Mouse (Mus musculus): ENCODE results near the gene Ahcyl2.

Ahcyl2 gene

GRCm38 (mm10) chr6:29930665-29931064 is 162.9 kb downstream of the Ahcyl2 start:
- no peak for TF ChIP-seq GATA4 (IDR thresholded peaks at IDR 0.05; ENCODE audit: insufficient replicate concordance, low read length)

GRCm38 (mm10) chr6:29931181-29931580 is 163.4 kb downstream of the Ahcyl2 start:
- no peak for TF ChIP-seq GATA4 (IDR thresholded peaks at IDR 0.05; ENCODE audit: insufficient replicate concordance, low read length)

- no peak for TF ChIP-seq GATA4 (IDR thresholded peaks at IDR 0.05; ENCODE audit: insufficient replicate concordance, low read length)
Measured at GRCm38 (mm10) chr6:29935741-29936140, 167.9 kb downstream of the Ahcyl2 start.

GRCm38 (mm10) chr6:29940428-29940827 is 172.6 kb downstream of the Ahcyl2 start:
- no peak for TF ChIP-seq GATA4 (IDR thresholded peaks at IDR 0.05; ENCODE audit: insufficient replicate concordance, low read length)

- TF ChIP-seq GATA4 (IDR thresholded peaks at IDR 0.05; ENCODE audit: insufficient replicate concordance, low read length) = no peak
Measured at GRCm38 (mm10) chr6:29941036-29941435, 173.2 kb downstream of the Ahcyl2 start.

- TF ChIP-seq GATA4 (IDR thresholded peaks at IDR 0.05; ENCODE audit: insufficient replicate concordance, low read length) = no peak
Measured at GRCm38 (mm10) chr6:29944465-29944864, 176.7 kb downstream of the Ahcyl2 start.

- TF ChIP-seq GATA4 (IDR thresholded peaks at IDR 0.05; ENCODE audit: insufficient replicate concordance, low read length) = no peak
Measured at GRCm38 (mm10) chr6:29946568-29946967, 178.8 kb downstream of the Ahcyl2 start.

- TF ChIP-seq GATA4 (IDR thresholded peaks at IDR 0.05; ENCODE audit: insufficient replicate concordance, low read length) = no peak
Measured at GRCm38 (mm10) chr6:29947823-29948222, 180.0 kb downstream of the Ahcyl2 start.

- TF ChIP-seq GATA4 (IDR thresholded peaks at IDR 0.05; ENCODE audit: insufficient replicate concordance, low read length) = no peak
Measured at GRCm38 (mm10) chr6:29956749-29957148, 188.9 kb downstream of the Ahcyl2 start.

GRCm38 (mm10) chr6:29958669-29959068 is 190.9 kb downstream of the Ahcyl2 start:
- no peak for TF ChIP-seq GATA4 (IDR thresholded peaks at IDR 0.05; ENCODE audit: insufficient replicate concordance, low read length)

GRCm38 (mm10) chr6:29961081-29961480 is 193.3 kb downstream of the Ahcyl2 start:
- TF ChIP-seq GATA4 (IDR thresholded peaks at IDR 0.05; ENCODE audit: insufficient replicate concordance, low read length) = no peak

Measured in liver, adult (tissue).